Mouse (Mus musculus) C2C12 (cell line): Measurements from ENCODE around the gene Vtn. TPM values are rescaled to one million over a fixed set of nuclear protein-coding genes. Genes with fewer than 3 reads are reported as not detected.
A peak's percentile ranks its signal among the peaks of the same experiment; 100 is the strongest.

Experiments used
- H3K27me3 ChIP-seq: one replicate; pipeline ENCODE4 v1.6.1; 2011; ENCODE audit not compliant: control insufficient read depth, insufficient read depth, insufficient read length
- H3K36me3 ChIP-seq: one replicate; pipeline ENCODE4 v1.6.1; 2011; ENCODE audit not compliant: control insufficient read depth, insufficient read depth
- H3K4me3 ChIP-seq: one replicate; pipeline ENCODE4 v1.5.1; 2011; ENCODE audit warnings: mild to moderate bottlenecking, control low read depth; ENCODE audit not compliant: poor library complexity, insufficient read depth, severe bottlenecking
- H3K79me2 ChIP-seq: one replicate; pipeline ENCODE4 v1.6.1; 2011; ENCODE audit not compliant: control insufficient read depth, insufficient read depth
- H3K79me3 ChIP-seq: one replicate; pipeline ENCODE4 v1.6.1; 2011; ENCODE audit warnings: low read depth, control low read depth
- H3ac ChIP-seq: one replicate; pipeline ENCODE3; 2011; ENCODE audit warnings: low read depth; ENCODE audit not compliant: control insufficient read depth, insufficient read length
- CEBPB ChIP-seq: IDR thresholded peaks from one replicate; pipeline ENCODE4 v1.6.1; 2011; ENCODE audit warnings: low read depth, mild to moderate bottlenecking, control low read depth, moderate library complexity
- CTCF ChIP-seq: IDR thresholded peaks from one replicate; pipeline ENCODE4 v1.5.1; 2011; ENCODE audit not compliant: control insufficient read depth, insufficient read depth, insufficient read length
- FOSL1 ChIP-seq: IDR thresholded peaks from one replicate; pipeline ENCODE4 v1.8.0; 2011; ENCODE audit warnings: mild to moderate bottlenecking, low read length; ENCODE audit not compliant: poor library complexity, insufficient read depth, severe bottlenecking
- MAX ChIP-seq: IDR thresholded peaks from one replicate; pipeline ENCODE4 v1.6.1; 2011; ENCODE audit warnings: mild to moderate bottlenecking, control low read depth
- MYOD1 ChIP-seq: IDR thresholded peaks from one replicate; pipeline ENCODE4 v1.6.1; 2011; ENCODE audit warnings: low read depth; ENCODE audit not compliant: control insufficient read depth, insufficient read length
- MYOG ChIP-seq: IDR thresholded peaks from one replicate; pipeline ENCODE4 v1.6.1; 2011; ENCODE audit not compliant: control insufficient read depth, insufficient read length; ENCODE audit errors: extremely low read depth
- USF1 ChIP-seq: IDR thresholded peaks from one replicate; pipeline ENCODE4 v1.6.1; 2011; ENCODE audit warnings: low read depth, mild to moderate bottlenecking, control low read depth, moderate library complexity
- polyA plus RNA-seq: library from polyadenylated mRNA; unstranded; fragments of >200 nt; fragmentation: generic; extraction: Trizol; gene quantifications from one replicate; pipeline ENCODE4 v1.2.1, GENCODE M21; 2012; ENCODE audit warnings: missing spikeins

Gene Vtn
- polyA plus RNA-seq, 1 experiment = not detected

GRCm38 (mm10) chr11:78461894-78462293, 37.0 kb upstream of the Vtn start:
- no peaks in the 10 kb centered on the region for H3K79me3 ChIP-seq
- H3K4me3 ChIP-seq = no peak overlapping the region
- H3ac ChIP-seq = no peak overlapping the region
- TF ChIP-seq FOSL1 = no peak
- no peak for TF ChIP-seq MAX
- TF ChIP-seq CEBPB = no peak
- no peak for TF ChIP-seq MYOD1
- no peak for TF ChIP-seq CTCF
- TF ChIP-seq USF1 = no peak
- TF ChIP-seq MYOG = no peak
- H3K79me2 ChIP-seq = no peaks in the 10 kb centered on the region
- H3K27me3 ChIP-seq = no peaks in the 10 kb centered on the region
- H3K36me3 ChIP-seq = no peaks in the 10 kb centered on the region

- Histone ChIP-seq H3K36me3 (no peaks in the 10 kb centered on the region), H3K4me3 (no peak overlapping the region), H3ac (no peak overlapping the region), H3K79me2 (no peaks in the 10 kb centered on the region), H3K27me3 (no peaks in the 10 kb centered on the region), H3K79me3 (no peaks in the 10 kb centered on the region)
- TF ChIP-seq MAX (no peak), FOSL1 (no peak), CEBPB (no peak), USF1 (no peak), MYOG (no peak), CTCF (no peak), MYOD1 (no peak)
These were observed 36.2 kb upstream of the Vtn start for GRCm38 (mm10) chr11:78462669-78463068.

DNA sequence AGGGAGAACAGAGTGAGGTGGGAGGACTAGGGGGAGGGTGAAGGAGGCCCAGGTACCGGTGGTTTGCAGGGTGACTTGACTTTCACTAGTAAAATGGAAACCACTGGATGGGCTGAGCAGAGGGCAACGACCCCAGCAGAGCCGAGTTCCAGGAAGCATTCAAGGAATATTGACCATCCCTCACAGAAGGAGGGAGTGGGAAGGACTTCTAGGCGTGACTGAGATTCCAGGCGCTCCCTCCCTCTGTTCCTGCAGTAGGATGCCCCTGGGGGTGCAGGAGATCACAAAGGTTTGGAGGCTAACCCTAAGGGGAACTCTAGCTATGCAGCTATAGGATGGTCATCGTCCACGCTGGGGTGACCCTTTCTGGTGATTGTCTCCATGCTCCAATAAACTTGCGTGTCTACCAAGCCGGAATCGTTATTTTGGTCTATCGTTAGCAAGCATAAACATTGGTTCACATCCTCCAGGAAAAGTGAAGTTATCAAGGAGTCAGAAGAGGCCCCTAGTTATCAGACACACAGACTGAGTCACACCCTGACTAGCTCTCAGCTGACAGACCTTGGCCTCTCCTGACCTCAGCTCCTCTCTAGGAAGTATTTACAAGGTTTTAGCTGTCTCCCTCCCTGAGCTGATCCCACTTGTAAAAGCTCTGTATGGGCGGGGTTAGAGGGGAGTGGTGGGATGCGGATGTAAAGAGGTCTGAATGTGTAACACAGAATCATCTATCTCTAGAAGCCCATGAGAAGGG, 35.4 kb upstream of the Vtn start:
- H3K36me3 ChIP-seq = no peaks in the 10 kb centered on the region
- H3ac ChIP-seq = no peak overlapping the region
- no peak overlapping the region for H3K4me3 ChIP-seq
- no peaks in the 10 kb centered on the region for H3K79me3 ChIP-seq
- no peaks in the 10 kb centered on the region for H3K27me3 ChIP-seq
- no peaks in the 10 kb centered on the region for H3K79me2 ChIP-seq
- no peak for TF ChIP-seq MYOG
- no peak for TF ChIP-seq FOSL1

GRCm38 (mm10) chr11:78465116-78465515, 33.8 kb upstream of the Vtn start:
- peak overlapping the region; percentile 40 for H3ac ChIP-seq
- H3K27me3 ChIP-seq = no peaks in the 10 kb centered on the region
- no peaks in the 10 kb centered on the region for H3K79me2 ChIP-seq
- no peaks in the 10 kb centered on the region for H3K79me3 ChIP-seq
- H3K36me3 ChIP-seq = no peaks in the 10 kb centered on the region
- H3K4me3 ChIP-seq = no peak overlapping the region
- no peak for TF ChIP-seq CEBPB
- no peak for TF ChIP-seq USF1
- TF ChIP-seq MYOD1 = no peak
- no peak for TF ChIP-seq FOSL1
- TF ChIP-seq MAX = no peak
- TF ChIP-seq MYOG = no peak
- TF ChIP-seq CTCF = no peak

DNA sequence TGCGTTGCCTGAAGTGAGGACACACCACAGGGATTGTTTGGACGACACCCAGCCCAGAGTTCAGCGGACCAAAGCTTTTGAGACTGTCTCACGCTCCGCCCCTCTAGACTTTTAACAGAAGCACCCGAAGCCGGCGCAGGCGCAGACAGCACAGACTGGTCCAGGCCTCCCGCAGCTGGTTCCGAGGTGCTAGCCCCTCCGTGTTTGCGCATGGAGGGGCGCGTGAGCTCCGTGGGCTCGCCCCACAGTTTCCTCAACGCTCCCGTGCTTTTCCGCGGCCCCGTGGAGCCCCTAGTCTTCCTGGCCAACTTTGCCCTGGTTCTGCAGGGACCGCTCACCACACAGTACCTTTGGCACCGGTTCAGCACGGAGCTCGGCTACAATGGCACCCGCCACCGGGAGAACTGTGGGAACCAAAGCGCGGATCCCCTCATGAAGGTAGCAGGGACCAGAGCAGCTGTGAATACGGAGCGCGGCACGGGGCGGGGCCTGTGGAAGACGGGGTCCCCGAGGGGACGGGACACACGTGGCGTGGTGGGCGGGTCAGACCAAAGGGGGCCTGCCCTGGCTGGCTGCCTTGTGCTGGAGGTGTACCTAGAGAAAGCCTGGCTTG, 33.2 kb upstream of the Vtn start, which contains the start of gene Slc46a1:
Slc46a1 (plus strand) TSS at position 130 of the 613 bp plus-strand sequence.
- Histone ChIP-seq H3ac (peak within 1 kb of the TSS; percentile 93), H3K4me3 (peak within 1 kb of the TSS; percentile 47), H3K36me3 (no peaks in the 10 kb centered on the region), H3K27me3 (no peaks in the 10 kb centered on the region), H3K79me3 (no peaks in the 10 kb centered on the region), H3K79me2 (no peaks in the 10 kb centered on the region)
- TF ChIP-seq MYOD1 (no peak), CTCF (no peak), USF1 (no peak), FOSL1 (no peak), MAX (peak; percentile 36), CEBPB (no peak), MYOG (no peak)
